Mouse (Mus musculus) kidney, postnatal 0 days (tissue): ENCODE measurements around the gene Kctd10. TPM values are rescaled to one million over a fixed set of nuclear protein-coding genes. Genes with fewer than 3 reads are reported as not detected.

Source experiments
- ATAC-seq: fragments of 200-750 bp; cut with Nextera tagmentation; replicated peaks from 2 replicates; pipeline ENCODE4 v1.8.0; 2017; ENCODE audit warnings: low read depth, moderate number of reproducible peaks, moderate TSS enrichment, moderate library complexity; ENCODE audit not compliant: low FRiP score
- DNase-seq: peaks from one replicate; pipeline ENCODE4 v3.0.0-alpha.2; 2016; ENCODE audit warnings: low spot score
- H3K27ac ChIP-seq: fragments of 300-500 bp; sonication (generic); 2 replicates; pipeline ENCODE4 v1.5.1; 2014; ENCODE audit warnings: mild to moderate bottlenecking
- H3K27me3 ChIP-seq: fragments of 300-500 bp; sonication (generic); 2 replicates; pipeline ENCODE4 v1.6.1; 2014; ENCODE audit warnings: low read length, mixed read lengths; ENCODE audit not compliant: insufficient read depth
- H3K36me3 ChIP-seq: fragments of 300-500 bp; sonication (generic); 2 replicates; pipeline ENCODE4 v1.6.1; 2014; ENCODE audit warnings: low read length, mixed read lengths; ENCODE audit not compliant: insufficient read depth
- H3K4me1 ChIP-seq: fragments of 300-500 bp; sonication (generic); replicated peaks from 2 replicates; pipeline ENCODE4 v1.6.1; 2014; ENCODE audit warnings: antibody characterized with exemption, low read length, mixed read lengths; ENCODE audit not compliant: insufficient read depth
- H3K4me2 ChIP-seq: fragments of 300-500 bp; sonication (generic); 2 replicates; pipeline ENCODE4 v1.6.1; 2014; ENCODE audit warnings: mild to moderate bottlenecking, low read length, moderate library complexity, mixed read lengths
- H3K4me3 ChIP-seq: fragments of 300-500 bp; sonication (generic); replicated peaks from 2 replicates; pipeline ENCODE4 v1.5.1; 2014; ENCODE audit warnings: low read depth, low read length
- H3K9ac ChIP-seq: fragments of 300-500 bp; sonication (generic); 2 replicates; pipeline ENCODE4 v1.6.1; 2014; ENCODE audit warnings: low read depth, low read length
- H3K9me3 ChIP-seq: fragments of 300-500 bp; sonication (generic); replicated peaks from 2 replicates; pipeline ENCODE4 v1.6.1; 2016; ENCODE audit warnings: low read length, inconsistent platforms, mixed read lengths
- CTCF ChIP-seq: IDR thresholded peaks from 2 replicates; pipeline ENCODE4 v1.5.1; 2016; ENCODE audit warnings: antibody characterized with exemption, low read depth, mild to moderate bottlenecking, moderate library complexity
- WGBS: fragments of 180-500 bp; shearing (Covaris S2); extraction: QIAGEN DNeasy Blood & Tissue Kit; methylation state at CpG from one replicate; pipeline ENCODE4 v1.1.7; 2014; 5-methylcytosine and 5-hydroxymethylcytosine counted together
- polyA plus RNA-seq: library from polyadenylated mRNA; unstranded; fragments of >200 nt; fragmentation: Nextera tagmentation; extraction: Ambion mirVana; gene quantifications from 2 replicates; pipeline ENCODE4 v1.2.1, GENCODE M21; 2015

Kctd10 gene
- polyA plus RNA-seq = 80.5 and 89.7 TPM in 2 replicates

DNA sequence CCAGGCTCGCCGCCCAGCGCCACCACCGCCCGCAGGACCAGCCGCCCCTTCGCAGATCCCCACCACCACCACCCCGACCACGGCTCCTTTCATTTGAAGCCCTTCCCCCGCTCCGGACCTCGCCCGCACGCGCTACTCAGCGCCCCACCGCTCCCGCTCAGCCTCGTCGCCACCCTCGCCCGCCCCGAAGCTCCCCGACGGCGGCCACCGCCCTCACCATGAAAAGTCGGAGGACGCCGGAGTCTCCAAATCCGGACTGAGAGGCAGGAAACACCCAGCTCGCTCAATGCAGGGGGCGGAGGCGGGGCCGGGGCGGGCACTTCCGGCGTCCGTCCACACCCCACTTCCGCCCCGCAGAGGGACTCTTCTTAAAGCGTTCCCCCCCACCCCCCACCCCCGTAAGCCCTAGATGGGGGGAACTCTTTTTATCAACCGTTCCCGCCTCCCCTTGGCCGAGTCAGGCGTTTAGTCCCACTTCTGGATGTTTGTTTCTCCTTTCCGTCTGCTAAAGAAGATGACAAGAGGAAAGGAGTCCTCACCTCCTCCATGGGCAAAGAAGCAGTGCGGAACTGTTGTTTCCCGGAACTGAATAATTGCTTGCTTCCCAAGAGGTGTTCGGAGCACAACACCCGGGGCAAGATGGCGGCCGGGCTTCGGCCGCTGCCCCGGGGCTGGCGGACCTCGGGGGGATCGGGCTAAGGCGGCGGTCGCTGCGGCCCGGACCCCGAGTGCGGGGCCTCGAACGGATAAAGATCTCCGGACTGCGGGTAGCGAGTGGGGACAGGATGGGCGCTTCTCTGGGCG, at the start of gene Kctd10, which contains the start of gene Ube3b:
TSS of gene Kctd10 (minus strand) at position 300 of the 804 bp plus-strand sequence.
TSS of gene Ube3b (plus strand) at position 399 of the 804 bp plus-strand sequence.
- Histone ChIP-seq H3K9me3 (no peaks in the 10 kb centered on the region), H3K4me2 (peak within 1 kb of the TSS; percentile 79), H3K27ac (peak within 1 kb of the TSS; percentile 86), H3K4me1 (peaks cover 27% of the 10 kb centered on the region), H3K36me3 (peaks cover 6% of the 10 kb centered on the region; the same call in 1 of the 2 replicates), H3K9ac (peak within 1 kb of the TSS; percentile 84), H3K27me3 (no peaks in the 10 kb centered on the region), H3K4me3 (peak within 1 kb of the TSS; percentile 54)
- 0 out of 2 replicates have a peak, but pooled peaks have one; percentile 8 for TF ChIP-seq CTCF
- DNase-seq (peak; percentile 95), ATAC-seq (peak; percentile 92)
- WGBS = under 1% methylated on average over 74 of the region's 74 CpGs

DNA sequence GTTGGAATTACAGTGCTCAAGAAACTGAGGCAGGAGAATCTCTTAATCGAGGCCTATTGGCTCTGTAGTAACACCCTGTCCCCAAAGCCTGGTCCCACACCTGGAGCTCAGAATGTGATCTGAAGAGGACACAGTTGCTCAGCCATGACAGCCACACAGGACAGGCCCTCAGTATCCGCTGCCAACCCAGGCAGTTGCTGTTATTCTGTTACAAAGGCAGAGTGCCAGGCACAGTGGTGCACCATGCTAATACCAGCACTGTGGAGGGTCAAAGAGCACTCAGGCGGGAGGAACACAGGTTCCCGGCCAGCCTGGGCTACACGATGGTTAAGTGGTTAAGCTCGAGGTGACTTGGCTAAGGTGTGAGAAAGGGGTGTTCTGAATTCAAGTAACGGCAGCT, 49.5 kb upstream of the Kctd10 start:
- Histone ChIP-seq H3K27me3 (no peaks in the 10 kb centered on the region), H3K27ac (no peak overlapping the region), H3K9me3 (no peaks in the 10 kb centered on the region), H3K4me3 (no peak overlapping the region), H3K9ac (no peak overlapping the region), H3K4me1 (no peaks in the 10 kb centered on the region), H3K4me2 (no peak overlapping the region), H3K36me3 (0 out of 2 replicates have a peak, but pooled peaks cover 2% of the 10 kb centered on the region)
- ATAC-seq (no peak), DNase-seq (no peak)
- TF ChIP-seq CTCF = no peak
- WGBS = 82% methylated on average over 7 of the region's 7 CpGs

DNA sequence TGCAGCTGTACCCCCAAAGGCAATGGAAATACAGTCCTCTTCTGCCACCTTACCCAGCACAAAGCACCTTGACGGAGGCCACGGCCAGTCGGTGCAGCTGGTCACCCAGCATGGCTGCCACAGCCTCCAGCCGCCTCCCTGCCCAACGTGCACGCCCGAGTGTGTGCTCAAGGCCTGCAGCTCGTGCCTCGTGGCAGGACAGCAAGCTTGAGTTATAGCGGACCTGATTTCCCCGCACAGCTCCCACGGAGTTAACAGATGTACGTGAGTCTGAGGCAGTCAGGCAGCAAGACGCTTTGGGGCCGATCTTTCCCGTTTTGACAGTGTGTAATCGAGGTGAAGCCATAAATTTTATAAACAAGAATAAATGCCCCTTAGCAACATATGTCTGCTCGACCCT, 48.3 kb upstream of the Kctd10 start:
- no peak for ATAC-seq

DNA sequence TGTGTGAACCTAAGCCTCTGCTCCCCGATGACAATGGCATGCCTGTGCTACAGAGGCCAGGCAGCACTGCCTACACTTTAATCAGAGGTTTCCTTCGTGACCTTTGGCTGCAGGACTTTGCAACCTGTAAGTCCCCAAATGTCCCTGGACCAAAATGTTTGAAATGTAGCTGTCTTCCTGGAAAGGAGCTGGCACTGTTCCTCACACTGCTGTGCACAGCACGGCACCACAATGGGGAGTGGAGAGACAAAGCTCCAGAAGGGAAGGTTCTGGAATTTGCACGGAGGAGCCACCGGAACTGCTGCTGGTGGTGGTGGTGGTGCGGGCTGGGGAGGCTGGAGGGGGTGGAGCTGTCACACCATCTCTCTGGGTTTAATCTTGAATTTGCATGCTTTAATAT, 46.4 kb upstream of the Kctd10 start:
- peaks cover 3% of the 10 kb centered on the region; the same call in 1 of the 2 replicates for H3K4me1 ChIP-seq
- ATAC-seq (no peak), DNase-seq (no peak)
- no peaks in the 10 kb centered on the region for H3K9me3 ChIP-seq
- no peak overlapping the region for H3K27ac ChIP-seq
- WGBS = 75% methylated on average over 6 of the region's 6 CpGs
- H3K4me3 ChIP-seq = no peak overlapping the region
- no peak overlapping the region for H3K4me2 ChIP-seq
- no peaks in the 10 kb centered on the region for H3K27me3 ChIP-seq
- H3K9ac ChIP-seq = no peak overlapping the region
- TF ChIP-seq CTCF = no peak
- H3K36me3 ChIP-seq = no peaks in the 10 kb centered on the region

More for the DNA sequence above, 48.3 kb upstream of the Kctd10 start:
- no peak overlapping the region for H3K4me2 ChIP-seq
- no peaks in the 10 kb centered on the region for H3K9me3 ChIP-seq
- H3K4me1 ChIP-seq = no peaks in the 10 kb centered on the region
- no peak for DNase-seq
- H3K9ac ChIP-seq = no peak overlapping the region
- H3K4me3 ChIP-seq = no peak overlapping the region
- 19% methylated on average over 18 of the region's 18 CpGs for WGBS
- no peaks in the 10 kb centered on the region for H3K36me3 ChIP-seq
- H3K27ac ChIP-seq = no peak overlapping the region
- no peaks in the 10 kb centered on the region for H3K27me3 ChIP-seq
- no peak for TF ChIP-seq CTCF

DNA sequence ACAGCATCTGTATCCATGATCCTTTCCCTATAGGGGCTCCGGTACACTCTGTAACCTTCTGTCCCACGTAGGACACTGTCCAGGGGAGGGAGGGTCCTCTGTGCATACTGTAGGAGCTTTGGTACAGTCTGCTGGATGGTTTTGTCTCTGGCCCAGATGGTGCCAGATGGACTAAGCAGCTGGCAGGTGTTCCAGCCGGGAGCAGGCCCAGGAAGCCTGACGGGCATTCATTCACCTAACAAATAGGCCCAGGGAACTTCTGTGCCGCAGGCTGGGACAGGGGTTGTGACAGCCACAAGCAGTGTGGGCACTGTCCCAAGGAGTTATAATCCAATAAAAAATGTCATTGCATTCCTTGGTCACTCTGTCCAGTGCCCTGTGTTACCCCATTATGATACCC, 43.7 kb upstream of the Kctd10 start:
- no peak overlapping the region for H3K27ac ChIP-seq
- no peak for ATAC-seq
- no peak for DNase-seq
- TF ChIP-seq CTCF = no peak
- H3K9me3 ChIP-seq = no peaks in the 10 kb centered on the region
- no peak overlapping the region for H3K9ac ChIP-seq
- peaks cover 19% of the 10 kb centered on the region for H3K36me3 ChIP-seq
- no peak overlapping the region for H3K4me3 ChIP-seq
- H3K4me1 ChIP-seq = peaks cover 6% of the 10 kb centered on the region; the same call in 1 of the 2 replicates
- no peak overlapping the region for H3K4me2 ChIP-seq
- H3K27me3 ChIP-seq = no peaks in the 10 kb centered on the region
- WGBS = 79% methylated on average over 5 of the region's 5 CpGs

DNA sequence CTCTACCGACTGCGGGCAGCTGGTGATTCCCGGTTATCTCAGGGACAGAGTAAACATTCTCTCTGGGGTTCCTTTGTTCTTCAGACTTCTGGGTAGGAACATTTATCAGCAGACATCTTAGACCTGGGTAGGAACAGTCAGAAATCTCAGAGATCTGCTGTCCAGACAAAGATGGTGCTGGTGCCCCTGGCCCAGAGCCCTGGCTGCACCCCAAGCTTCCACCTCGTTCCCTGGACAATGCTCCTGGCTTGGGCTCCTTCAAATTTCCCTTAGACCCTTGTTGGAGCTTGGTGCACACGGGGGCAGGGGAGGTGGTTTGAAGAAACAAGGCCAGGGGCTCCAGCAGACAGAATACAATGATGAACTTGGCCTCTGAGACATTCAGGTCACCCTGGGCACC, 42.3 kb upstream of the Kctd10 start:
- WGBS = 45% methylated on average over 5 of the region's 5 CpGs
- Histone ChIP-seq H3K9ac (no peak overlapping the region), H3K9me3 (no peaks in the 10 kb centered on the region), H3K27me3 (no peaks in the 10 kb centered on the region), H3K4me2 (no peak overlapping the region), H3K36me3 (peaks cover 32% of the 10 kb centered on the region), H3K4me1 (peaks cover 6% of the 10 kb centered on the region; the same call in 1 of the 2 replicates), H3K27ac (no peak overlapping the region), H3K4me3 (no peak overlapping the region)
- no peak for TF ChIP-seq CTCF
- no peak for DNase-seq
- no peak for ATAC-seq
